Mouse (Mus musculus): ENCODE results near the gene Fam172a. TPM values are rescaled to one million over a fixed set of nuclear protein-coding genes. Genes with fewer than 3 reads are reported as not detected.

The Fam172a gene
- total and polyA plus RNA-seq, 2 experiments = 2.9 to 9.6 TPM

DNA sequence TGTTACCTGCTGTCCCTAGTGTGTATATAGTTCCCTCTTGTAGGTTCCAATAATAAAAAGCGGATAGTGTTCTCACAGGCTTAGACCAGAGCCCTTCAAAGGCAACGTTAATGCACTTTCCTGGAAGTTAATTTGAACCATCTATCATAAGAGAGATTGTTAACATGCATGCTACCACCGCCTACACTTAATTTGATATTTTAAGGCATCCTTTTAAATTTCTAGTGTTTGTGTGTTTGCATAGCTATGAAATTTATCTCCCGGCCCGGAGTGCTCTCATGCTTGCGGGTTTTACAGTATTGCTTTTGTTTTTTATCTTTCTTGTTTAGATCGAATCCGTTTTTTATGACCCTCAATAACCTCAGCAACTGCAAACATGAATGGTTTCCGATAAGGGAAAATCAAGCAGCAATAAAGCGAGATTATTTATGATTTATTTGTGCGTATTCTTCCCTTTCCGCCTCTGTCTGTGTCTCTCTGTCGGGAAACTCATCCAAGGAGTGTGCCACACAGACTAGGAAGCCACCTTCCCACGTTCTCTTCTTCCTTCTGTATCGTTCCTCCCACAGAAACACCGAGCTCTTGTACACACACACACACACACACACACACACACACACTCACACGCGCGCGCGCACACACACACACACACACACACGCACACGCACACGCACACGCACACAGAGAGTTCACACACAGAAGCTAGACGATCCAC, 492.5 kb downstream of the Fam172a start:
- H3K79me2 ChIP-seq (ENCODE audit: control insufficient read depth, insufficient read depth, low read length) = 0 out of 2 replicates have a peak, but pooled peaks cover 3% of the 10 kb centered on the region
- DNase-seq (ENCODE audit: extremely low read depth, low read depth, low spot score) = no peak
- no peaks in the 10 kb centered on the region for H3K36me3 ChIP-seq (ENCODE audit: control insufficient read depth, insufficient read depth, low read length)
- no peak for TF ChIP-seq CTCF (IDR thresholded peaks at IDR 0.05; ENCODE audit: low read depth, low read length)
- no peak for TF ChIP-seq POLR2A (IDR thresholded peaks at IDR 0.05; ENCODE audit: extremely low read depth, insufficient read depth, low read length)
- no peaks in the 10 kb centered on the region; the same call in 1 of the 2 replicates for H3K4me1 ChIP-seq (ENCODE audit: control insufficient read depth, insufficient read depth, low read length)
- WGBS = 30% methylated on average over 26 of the region's 26 CpGs
- no peak overlapping the region for H3K4me3 ChIP-seq (ENCODE audit: insufficient read depth, low read depth, low read length)
- peaks cover 21% of the 10 kb centered on the region for H3K27me3 ChIP-seq (ENCODE audit: control insufficient read depth, insufficient read depth, low read length)
- H3K9ac ChIP-seq (ENCODE audit: low read depth, low read length) = no peak overlapping the region
- no peak overlapping the region for H3K27ac ChIP-seq (replicated peaks; ENCODE audit: insufficient read depth, low read depth, low read length)

DNA sequence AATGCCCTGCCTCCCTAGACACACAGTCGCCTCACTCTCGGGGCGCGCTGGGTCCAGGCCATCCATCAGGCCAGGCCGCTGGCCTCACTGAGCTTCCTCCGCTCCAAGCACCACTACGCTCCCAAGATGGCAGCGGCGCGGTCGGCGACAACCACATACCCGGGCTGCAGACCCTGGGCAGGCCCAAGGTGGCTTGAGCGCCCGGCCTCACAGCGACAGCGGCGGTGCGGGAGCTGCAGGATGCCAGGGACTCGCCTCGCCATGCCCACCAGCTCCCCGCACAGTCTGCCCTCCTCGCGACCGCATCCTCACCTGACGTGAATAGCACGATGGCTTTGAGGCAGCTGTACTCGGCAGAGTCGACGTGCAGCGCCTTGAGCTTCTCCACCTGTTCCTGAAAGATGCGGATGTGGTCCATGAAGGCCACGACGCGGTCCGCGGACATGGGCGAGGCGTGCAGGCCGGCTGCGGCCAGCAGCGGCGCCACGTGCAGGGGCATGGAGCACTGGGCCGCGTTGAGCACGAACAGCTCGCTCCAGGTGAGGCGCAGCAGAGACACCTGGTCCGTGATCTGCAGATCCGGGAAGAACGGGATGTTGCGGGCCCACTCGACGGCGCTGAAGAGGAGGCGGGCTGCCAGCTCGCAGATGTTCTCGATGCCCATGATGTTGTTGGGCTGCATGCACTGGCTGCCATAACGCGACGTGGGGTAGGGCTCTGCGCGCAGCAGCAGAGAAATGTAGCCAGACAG, 493.2 kb downstream of the Fam172a start:
- 0 out of 2 replicates have a peak, but pooled peaks cover 3% of the 10 kb centered on the region for H3K79me2 ChIP-seq (ENCODE audit: control insufficient read depth, insufficient read depth, low read length)
- no peak overlapping the region for H3K27ac ChIP-seq (replicated peaks; ENCODE audit: insufficient read depth, low read depth, low read length)
- 20% methylated on average over 64 of the region's 64 CpGs for WGBS
- DNase-seq (ENCODE audit: extremely low read depth, low read depth, low spot score) = no peak
- H3K27me3 ChIP-seq (ENCODE audit: control insufficient read depth, insufficient read depth, low read length) = peaks cover 20% of the 10 kb centered on the region
- H3K4me3 ChIP-seq (ENCODE audit: insufficient read depth, low read depth, low read length) = no peak overlapping the region
- no peaks in the 10 kb centered on the region; the same call in 1 of the 2 replicates for H3K4me1 ChIP-seq (ENCODE audit: control insufficient read depth, insufficient read depth, low read length)
- H3K9ac ChIP-seq (ENCODE audit: low read depth, low read length) = no peak overlapping the region
- no peaks in the 10 kb centered on the region for H3K36me3 ChIP-seq (ENCODE audit: control insufficient read depth, insufficient read depth, low read length)
- TF ChIP-seq POLR2A (IDR thresholded peaks at IDR 0.05; ENCODE audit: extremely low read depth, insufficient read depth, low read length) (no peak), CTCF (IDR thresholded peaks at IDR 0.05; ENCODE audit: low read depth, low read length) (no peak)

DNA sequence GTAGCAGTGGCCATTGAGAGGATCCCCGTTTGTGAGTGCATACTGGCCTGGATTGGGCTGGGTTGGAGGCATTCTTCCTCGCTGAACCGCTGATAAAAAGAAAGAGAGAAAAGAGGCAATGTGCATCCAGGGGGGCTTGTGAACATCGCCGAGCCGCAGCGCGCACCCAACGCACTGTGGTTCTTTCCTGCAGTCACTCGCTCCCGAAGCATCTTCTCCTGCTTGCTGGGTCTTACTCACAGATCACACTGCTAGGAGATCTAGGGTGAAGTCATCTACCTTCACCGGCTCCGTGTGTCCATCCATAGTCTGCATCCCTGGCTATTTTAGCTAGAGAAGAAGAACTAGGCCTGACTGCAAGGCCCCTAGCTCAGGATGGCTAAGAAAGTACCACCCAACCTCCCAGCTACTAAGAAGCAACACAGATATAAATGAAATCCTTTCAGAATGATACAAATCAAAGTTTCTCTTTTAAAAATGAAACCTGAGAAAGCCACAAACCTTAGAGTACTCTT, 493.8 kb downstream of the Fam172a start:
- no peaks in the 10 kb centered on the region; the same call in 1 of the 2 replicates for H3K4me1 ChIP-seq (ENCODE audit: control insufficient read depth, insufficient read depth, low read length)
- 0 out of 2 replicates have a peak, but pooled peaks cover 3% of the 10 kb centered on the region for H3K79me2 ChIP-seq (ENCODE audit: control insufficient read depth, insufficient read depth, low read length)
- H3K27ac ChIP-seq (replicated peaks; ENCODE audit: insufficient read depth, low read depth, low read length) = no peak overlapping the region
- WGBS = 12% methylated on average over 13 of the region's 13 CpGs
- peaks cover 20% of the 10 kb centered on the region for H3K27me3 ChIP-seq (ENCODE audit: control insufficient read depth, insufficient read depth, low read length)
- no peak overlapping the region for H3K4me3 ChIP-seq (ENCODE audit: insufficient read depth, low read depth, low read length)
- no peak for TF ChIP-seq POLR2A (IDR thresholded peaks at IDR 0.05; ENCODE audit: extremely low read depth, insufficient read depth, low read length)
- no peak for TF ChIP-seq CTCF (IDR thresholded peaks at IDR 0.05; ENCODE audit: low read depth, low read length)
- H3K36me3 ChIP-seq (ENCODE audit: control insufficient read depth, insufficient read depth, low read length) = no peaks in the 10 kb centered on the region
- no peak overlapping the region for H3K9ac ChIP-seq (ENCODE audit: low read depth, low read length)
- DNase-seq (ENCODE audit: extremely low read depth, low read depth, low spot score) = no peak

DNA sequence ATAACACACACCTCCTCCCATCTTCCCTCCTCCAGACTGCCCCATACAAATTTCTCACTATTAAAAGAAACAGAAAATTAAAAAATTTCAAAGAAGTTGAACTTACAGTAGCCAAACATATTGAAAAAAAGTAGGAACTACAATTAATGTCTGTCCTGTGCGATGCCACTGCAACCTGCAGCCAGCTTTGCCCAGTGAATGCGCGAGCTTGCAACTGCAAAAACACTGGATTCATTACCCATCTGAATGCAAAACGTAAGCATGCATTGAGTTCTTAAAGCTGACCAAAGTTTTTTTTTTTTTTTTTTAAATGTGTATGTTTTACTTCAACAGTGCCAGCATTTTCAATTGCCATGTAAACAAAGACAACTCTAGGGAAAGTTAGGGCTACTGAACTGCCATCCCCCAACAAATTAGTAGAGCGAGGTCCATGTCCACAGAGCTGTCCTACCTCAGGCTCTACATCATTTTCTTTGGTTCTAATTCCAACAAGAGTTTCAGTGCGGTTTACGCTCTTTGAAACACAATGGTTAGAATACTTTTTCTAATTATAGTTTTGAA, 494.5 kb downstream of the Fam172a start:
- H3K27ac ChIP-seq (replicated peaks; ENCODE audit: insufficient read depth, low read depth, low read length) = no peak overlapping the region
- no peak overlapping the region for H3K4me3 ChIP-seq (ENCODE audit: insufficient read depth, low read depth, low read length)
- H3K9ac ChIP-seq (ENCODE audit: low read depth, low read length) = no peak overlapping the region
- H3K36me3 ChIP-seq (ENCODE audit: control insufficient read depth, insufficient read depth, low read length) = no peaks in the 10 kb centered on the region
- no peaks in the 10 kb centered on the region; the same call in 1 of the 2 replicates for H3K4me1 ChIP-seq (ENCODE audit: control insufficient read depth, insufficient read depth, low read length)
- H3K79me2 ChIP-seq (ENCODE audit: control insufficient read depth, insufficient read depth, low read length) = 0 out of 2 replicates have a peak, but pooled peaks cover 3% of the 10 kb centered on the region
- no peak for DNase-seq (ENCODE audit: extremely low read depth, low read depth, low spot score)
- TF ChIP-seq POLR2A (IDR thresholded peaks at IDR 0.05; ENCODE audit: extremely low read depth, insufficient read depth, low read length) (no peak), CTCF (IDR thresholded peaks at IDR 0.05; ENCODE audit: low read depth, low read length) (no peak)
- peaks cover 20% of the 10 kb centered on the region for H3K27me3 ChIP-seq (ENCODE audit: control insufficient read depth, insufficient read depth, low read length)
- 32% methylated on average over 7 of the region's 7 CpGs for WGBS

DNA sequence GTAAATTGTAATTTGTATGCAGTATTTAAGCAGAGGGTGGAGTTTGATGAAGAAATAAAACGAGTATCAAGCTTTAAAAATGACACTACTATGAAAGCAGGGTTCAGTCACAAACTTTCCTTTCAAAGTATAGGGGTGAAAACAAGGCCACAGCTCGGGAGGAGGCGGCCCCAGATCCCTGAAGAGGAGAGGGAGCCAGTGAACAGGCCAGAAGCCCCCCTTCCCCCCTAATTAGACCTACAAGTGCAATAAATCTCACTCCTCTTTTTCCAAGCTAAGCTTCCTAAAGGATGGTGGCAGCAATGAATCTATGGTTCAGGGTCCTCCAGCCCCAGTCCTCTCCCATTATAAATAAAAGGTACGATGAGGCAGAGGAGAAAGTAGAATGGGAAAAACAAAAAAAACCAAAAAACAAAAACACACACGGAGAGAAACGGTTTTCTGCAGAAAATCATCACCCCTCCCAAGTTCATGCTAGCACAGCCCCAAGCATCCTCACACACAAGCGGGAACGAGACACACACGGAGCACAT, 495.5 kb downstream of the Fam172a start:
- H3K27ac ChIP-seq (replicated peaks; ENCODE audit: insufficient read depth, low read depth, low read length) = no peak overlapping the region
- H3K79me2 ChIP-seq (ENCODE audit: control insufficient read depth, insufficient read depth, low read length) = 0 out of 2 replicates have a peak, but pooled peaks cover 3% of the 10 kb centered on the region
- H3K4me1 ChIP-seq (ENCODE audit: control insufficient read depth, insufficient read depth, low read length) = no peaks in the 10 kb centered on the region; the same call in 1 of the 2 replicates
- WGBS = 9% methylated on average over 9 of the region's 9 CpGs
- H3K36me3 ChIP-seq (ENCODE audit: control insufficient read depth, insufficient read depth, low read length) = no peaks in the 10 kb centered on the region
- no peak for DNase-seq (ENCODE audit: extremely low read depth, low read depth, low spot score)
- H3K4me3 ChIP-seq (ENCODE audit: insufficient read depth, low read depth, low read length) = peak overlapping the region; percentile 47; the same call in 1 of the 2 replicates
- no peak for TF ChIP-seq CTCF (IDR thresholded peaks at IDR 0.05; ENCODE audit: low read depth, low read length)
- TF ChIP-seq POLR2A (IDR thresholded peaks at IDR 0.05; ENCODE audit: extremely low read depth, insufficient read depth, low read length) = no peak
- no peak overlapping the region for H3K9ac ChIP-seq (ENCODE audit: low read depth, low read length)
- H3K27me3 ChIP-seq (ENCODE audit: control insufficient read depth, insufficient read depth, low read length) = peaks cover 20% of the 10 kb centered on the region

Data from liver, adult 2 months (tissue).